Mouse (Mus musculus): ENCODE data around the gene Ppard. TPM values are rescaled to one million over a fixed set of nuclear protein-coding genes. Genes with fewer than 3 reads are reported as not detected.

Gene Ppard
- polyA plus RNA-seq, 1 experiment from 2014 or later, result 2.9 TPM

DNA sequence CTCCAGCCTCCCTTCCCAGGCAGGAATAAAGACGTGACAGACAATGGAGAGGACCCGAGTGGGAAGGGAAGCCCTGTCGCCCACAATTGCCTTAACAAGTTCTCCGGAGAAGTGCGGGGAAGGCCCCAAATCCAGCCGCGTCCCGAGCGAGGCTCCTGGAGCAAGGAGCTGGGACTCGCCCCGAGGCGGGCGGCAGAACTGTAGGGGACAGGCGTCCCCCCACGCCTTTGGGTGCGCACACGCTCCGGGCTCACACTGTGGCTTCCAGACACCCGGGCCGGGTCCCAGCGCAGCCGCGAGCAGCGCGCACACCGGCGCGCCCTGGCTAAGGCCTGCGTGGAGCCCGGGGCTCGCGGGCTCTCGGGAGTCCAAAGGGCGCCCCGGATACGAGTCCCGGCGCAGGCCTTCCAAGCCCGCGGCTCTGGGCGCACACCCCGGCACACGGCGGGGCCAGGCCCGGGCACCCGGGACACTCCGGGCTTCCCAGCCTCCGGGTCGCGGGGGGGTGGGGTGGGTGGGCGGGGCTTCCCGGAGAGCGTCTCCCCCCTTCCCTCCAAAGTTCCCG, 117.5 kb downstream of the Ppard start:
- H3K4me2 ChIP-seq (ENCODE audit: low read depth, low read length), result peak overlapping the region; percentile 90
- peak overlapping the region; percentile 87 for H3K4me3 ChIP-seq (ENCODE audit: low read depth, low read length)
- H3K4me1 ChIP-seq (ENCODE audit: control insufficient read depth, insufficient read depth, low read length), result peaks cover 51% of the 10 kb centered on the region
- H3K9ac ChIP-seq (ENCODE audit: low read depth, low read length), result peak overlapping the region; percentile 97
- 0% methylated on average over 14 of the region's 54 CpGs for WGBS
- H3K36me3 ChIP-seq (ENCODE audit: control insufficient read depth, insufficient read depth, low read length), result no peaks in the 10 kb centered on the region
- peak overlapping the region; percentile 99 for H3K27ac ChIP-seq (replicated peaks; ENCODE audit: low read depth, low read length)
- DNase-seq (ENCODE audit: low spot score) (no peak), ATAC-seq (ENCODE audit: low read depth) (no peak; the same call in none of the 2 replicates)
- H3K27me3 ChIP-seq (replicated peaks; ENCODE audit: control insufficient read depth, insufficient read depth, low read length), result no peaks in the 10 kb centered on the region
- no peaks in the 10 kb centered on the region for H3K9me3 ChIP-seq (ENCODE audit: control insufficient read depth, low read length)

- peak within 1 kb of the TSS; percentile 99 for H3K27ac ChIP-seq (replicated peaks; ENCODE audit: low read depth, low read length)
- peaks cover 43% of the 10 kb centered on the region for H3K4me1 ChIP-seq (ENCODE audit: control insufficient read depth, insufficient read depth, low read length)
- H3K4me2 ChIP-seq (ENCODE audit: low read depth, low read length), result peak within 1 kb of the TSS; percentile 90
- no peaks in the 10 kb centered on the region for H3K36me3 ChIP-seq (ENCODE audit: control insufficient read depth, insufficient read depth, low read length)
- H3K9me3 ChIP-seq (ENCODE audit: control insufficient read depth, low read length), result no peaks in the 10 kb centered on the region
- no peaks in the 10 kb centered on the region for H3K27me3 ChIP-seq (replicated peaks; ENCODE audit: control insufficient read depth, insufficient read depth, low read length)
- H3K9ac ChIP-seq (ENCODE audit: low read depth, low read length), result peak within 1 kb of the TSS; percentile 97
- peak; percentile 96 for DNase-seq (ENCODE audit: low spot score)
- ATAC-seq (ENCODE audit: low read depth), result peak; percentile 90
- 0% methylated on average over 18 of the region's 73 CpGs for WGBS
- peak within 1 kb of the TSS; percentile 87 for H3K4me3 ChIP-seq (ENCODE audit: low read depth, low read length)
Measured at GRCm38 (mm10) chr17:28350466-28351352, 118.2 kb downstream of the Ppard start, which contains the start of gene Tead3. TSS of gene Tead3 (minus strand) at chr17:28350817.

Other genes with a start within 250 kb of the Ppard start
- gene Tcp11, start 152.1 kb upstream of the Ppard start, polyA plus RNA-seq (2014; fragmentation: Nextera tagmentation; extraction: Ambion mirVana), result 1.4 and 2.4 TPM in 2 replicates
- gene Scube3, start 90.6 kb upstream of the Ppard start, polyA plus RNA-seq (2014; fragmentation: Nextera tagmentation; extraction: Ambion mirVana), result 8.1 and 8.8 TPM in 2 replicates
- gene Zfp523, start 55.6 kb upstream of the Ppard start, polyA plus RNA-seq (2014; fragmentation: Nextera tagmentation; extraction: Ambion mirVana), result 30.6 and 35.7 TPM in 2 replicates
- gene Def6, start 24.9 kb upstream of the Ppard start, polyA plus RNA-seq (2014; fragmentation: Nextera tagmentation; extraction: Ambion mirVana), result 8.9 and 9.4 TPM in 2 replicates
- 26.1 and 30.6 TPM in 2 replicates for gene Fance, start 80.8 kb downstream of the Ppard start, polyA plus RNA-seq (2014; fragmentation: Nextera tagmentation; extraction: Ambion mirVana)
- 800 and 852 TPM in 2 replicates for gene Rpl10a, start 95.8 kb downstream of the Ppard start, polyA plus RNA-seq (2014; fragmentation: Nextera tagmentation; extraction: Ambion mirVana)
- gene Tead3, start 118.1 kb downstream of the Ppard start, polyA plus RNA-seq (2014; fragmentation: Nextera tagmentation; extraction: Ambion mirVana), result 11.3 and 12.0 TPM in 2 replicates
- 3.9 and 6.0 TPM in 2 replicates for gene Tulp1, start 132.5 kb downstream of the Ppard start, polyA plus RNA-seq (2014; fragmentation: Nextera tagmentation; extraction: Ambion mirVana)

Measured in embryonic facial prominence, embryonic 14.5 days (tissue).